Mouse (Mus musculus): ENCODE results near the gene Erg. TPM values are rescaled to one million over a fixed set of nuclear protein-coding genes. Genes with fewer than 3 reads are reported as not detected.

The Erg gene
- total RNA-seq, 2 experiments from 2014 or later, result 17.9 to 19.7 TPM

DNA sequence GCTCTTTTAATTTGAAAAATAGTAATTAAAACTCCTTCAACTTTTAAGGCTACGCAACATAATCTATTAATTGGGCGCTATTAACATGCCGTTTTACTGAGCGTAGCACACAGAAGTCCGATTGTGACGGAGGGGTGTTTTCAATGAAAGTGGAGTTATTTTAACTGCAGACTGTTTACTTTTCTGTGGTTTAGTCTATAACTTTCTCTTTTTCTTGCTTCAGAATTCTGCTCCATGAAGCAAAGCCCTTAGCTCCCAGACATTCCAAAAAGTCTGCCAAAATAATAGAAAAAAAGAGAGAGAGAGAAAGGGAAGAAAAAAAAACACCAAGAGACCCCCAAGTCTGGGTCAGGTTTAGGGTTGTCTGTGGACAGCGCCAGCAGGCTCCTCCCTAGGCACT lies 333 bp upstream of the Erg start:
- no peak for DNase-seq
- intact Hi-C loops (cut with DNase I; ENCODE audit: low total_unique reads), result no loop called here

DNA sequence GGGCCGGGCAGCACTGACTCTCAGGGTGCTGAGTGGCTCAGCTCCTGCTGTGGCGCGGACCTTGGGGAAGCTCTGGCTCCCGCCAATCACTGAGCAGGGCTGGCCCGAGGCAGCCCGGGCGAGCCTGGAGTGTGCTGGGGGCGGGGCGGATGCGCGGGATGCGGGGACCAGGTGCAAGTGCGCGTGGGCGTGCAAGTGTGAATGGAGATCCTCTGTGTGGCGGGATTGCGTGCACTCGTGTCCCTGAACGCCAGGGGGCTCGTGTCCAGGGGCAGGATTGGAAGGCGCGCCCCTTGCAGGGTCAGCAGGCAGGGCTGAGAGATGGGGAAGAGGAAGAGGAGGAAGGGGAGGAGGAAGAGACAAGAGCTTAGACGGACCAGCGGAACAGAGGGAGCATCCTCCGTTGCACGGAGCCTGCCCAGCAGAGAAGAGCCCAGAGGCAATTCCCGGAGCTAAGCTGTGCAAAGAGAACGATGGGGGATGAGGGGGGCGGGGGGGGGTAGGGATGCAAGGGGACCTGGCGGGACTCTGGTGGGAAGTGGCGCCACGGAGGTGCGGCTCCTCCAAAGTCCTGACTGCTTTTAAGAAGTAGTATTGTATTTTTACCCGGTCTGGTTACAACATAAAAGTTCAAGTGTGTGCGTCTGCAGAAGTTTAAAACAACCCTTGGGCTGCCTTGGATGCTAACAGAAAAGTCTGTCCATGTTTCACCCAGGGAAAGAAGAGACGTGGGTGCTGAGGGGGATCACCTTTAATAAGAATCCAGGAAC lies 667 bp downstream of the Erg start:
- DNase-seq, result peak; percentile 47
- intact Hi-C loops (cut with DNase I; ENCODE audit: low total_unique reads), result no loop called here

DNA sequence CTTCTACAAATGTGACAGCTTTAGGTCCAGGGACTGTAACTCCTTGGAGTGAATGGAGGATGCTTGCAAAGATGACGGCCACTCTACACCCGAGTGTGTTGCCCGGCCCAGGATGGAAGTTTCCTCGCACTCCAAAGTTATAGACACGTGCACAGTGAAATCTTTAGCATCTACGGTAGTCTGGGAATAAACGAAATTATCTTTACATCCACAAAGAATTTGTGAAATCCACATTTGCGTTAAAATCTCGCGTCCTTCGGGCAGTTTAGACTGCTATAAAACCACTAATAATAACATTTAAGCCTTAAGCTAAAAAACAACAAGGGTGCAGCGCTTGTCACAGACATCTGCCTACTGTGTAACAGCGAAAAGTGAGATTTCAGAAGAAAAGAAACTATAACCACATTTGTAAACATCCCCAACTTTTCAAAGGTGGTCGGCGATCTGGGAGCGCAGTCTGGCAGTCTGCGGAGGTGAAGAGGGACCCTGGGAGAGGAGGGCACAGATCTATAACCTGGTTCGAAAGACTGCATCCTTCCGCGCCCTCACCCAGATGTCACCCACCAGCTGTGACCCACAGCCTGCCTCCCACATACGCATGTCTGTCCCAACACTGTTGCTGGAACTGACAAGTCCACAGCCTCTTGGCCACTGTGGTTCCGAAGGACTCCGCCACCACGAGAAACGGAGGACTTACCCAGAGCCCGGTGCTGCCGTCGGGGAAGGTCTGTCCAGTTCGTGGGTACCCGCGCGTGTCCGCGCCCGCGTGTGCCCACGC lies 1.5 kb downstream of the Erg start:
- DNase-seq, result no peak
- intact Hi-C loops (cut with DNase I; ENCODE audit: low total_unique reads), result no loop called here

DNA sequence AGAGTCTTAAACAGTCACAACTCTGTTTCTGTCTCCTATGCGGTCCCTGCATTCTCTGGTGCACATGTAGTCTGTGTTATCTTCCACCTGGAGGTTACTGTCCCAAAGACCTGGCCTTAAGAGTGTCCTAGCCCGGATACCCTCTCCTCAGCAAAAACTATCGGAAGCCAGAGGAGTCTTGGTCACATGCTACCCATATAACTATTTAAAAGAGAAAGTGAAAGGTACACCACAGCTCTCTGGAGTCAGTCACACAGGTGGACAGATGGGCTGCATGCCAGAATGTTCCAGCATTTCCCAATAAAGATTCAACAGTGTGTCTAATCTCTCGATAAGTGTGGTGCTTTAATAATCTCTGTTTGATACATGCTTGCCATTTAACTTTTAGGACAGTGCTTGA lies 7.1 kb downstream of the Erg start:
- no peak for DNase-seq
- intact Hi-C loops (cut with DNase I; ENCODE audit: low total_unique reads), result no loop called here

DNA sequence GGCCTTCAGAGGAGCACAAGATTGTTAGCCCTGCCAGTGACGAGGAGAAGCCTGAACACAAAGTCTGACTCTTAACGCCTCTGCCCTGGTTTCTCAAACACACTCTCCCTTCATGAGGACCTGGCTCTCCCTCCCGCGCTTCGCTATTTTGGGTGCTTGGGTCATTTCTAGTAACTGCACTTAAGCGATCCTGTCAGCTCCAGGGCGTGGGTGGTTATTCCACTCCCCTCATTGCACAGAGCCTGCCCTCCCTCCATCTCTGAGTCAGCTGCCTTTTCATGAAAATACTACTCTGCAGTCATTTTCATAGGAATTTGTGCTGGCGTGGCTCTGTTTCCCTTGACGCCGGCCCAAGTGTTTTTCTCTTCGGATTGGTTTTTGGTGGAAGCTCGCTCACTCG lies 13.2 kb downstream of the Erg start:
- intact Hi-C loops (cut with DNase I; ENCODE audit: low total_unique reads), result no loop called here
- DNase-seq, result no peak

DNA sequence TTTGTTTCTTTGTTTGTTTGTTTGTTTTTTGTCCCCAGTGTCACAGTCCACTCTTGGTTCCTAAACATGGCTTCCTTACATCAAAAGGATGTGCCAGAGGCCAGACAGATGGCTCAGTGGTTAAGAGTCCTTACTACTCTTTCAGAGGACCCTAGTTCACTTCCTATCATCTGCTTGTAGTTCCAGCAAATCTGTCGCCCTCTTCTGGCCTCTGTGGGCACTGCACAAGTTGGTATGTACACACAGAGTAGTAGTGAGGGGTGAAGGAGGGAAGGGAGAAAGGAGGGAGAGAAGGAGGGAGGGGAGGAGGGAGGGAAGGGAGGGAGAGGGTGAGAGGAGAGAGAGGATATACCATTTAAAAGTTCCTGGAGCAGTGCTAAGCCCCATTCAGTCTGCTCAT lies 15.8 kb downstream of the Erg start:
- DNase-seq, result no peak
- intact Hi-C loops (cut with DNase I; ENCODE audit: low total_unique reads), result no loop called here

DNA sequence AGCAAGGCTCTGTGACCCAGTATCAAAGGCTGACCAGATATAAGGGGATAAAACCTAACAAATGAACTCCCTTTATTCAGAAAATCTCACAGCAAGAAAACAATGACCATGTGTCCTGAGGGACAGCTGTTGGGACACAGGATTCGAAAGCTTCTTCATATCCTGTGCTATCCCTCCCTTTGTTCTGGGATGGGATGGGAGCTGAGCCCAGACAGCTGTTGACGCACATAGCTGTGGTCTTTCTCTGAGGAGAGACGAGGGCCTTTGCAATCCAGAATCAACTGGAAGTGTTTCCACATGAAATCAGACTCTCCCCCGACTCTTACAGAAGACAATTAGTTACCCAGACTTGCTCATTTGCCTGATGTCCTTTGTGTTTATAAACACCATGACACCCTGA lies 29.6 kb downstream of the Erg start:
- intact Hi-C loops (cut with DNase I; ENCODE audit: low total_unique reads), result no loop called here
- DNase-seq, result no peak

DNA sequence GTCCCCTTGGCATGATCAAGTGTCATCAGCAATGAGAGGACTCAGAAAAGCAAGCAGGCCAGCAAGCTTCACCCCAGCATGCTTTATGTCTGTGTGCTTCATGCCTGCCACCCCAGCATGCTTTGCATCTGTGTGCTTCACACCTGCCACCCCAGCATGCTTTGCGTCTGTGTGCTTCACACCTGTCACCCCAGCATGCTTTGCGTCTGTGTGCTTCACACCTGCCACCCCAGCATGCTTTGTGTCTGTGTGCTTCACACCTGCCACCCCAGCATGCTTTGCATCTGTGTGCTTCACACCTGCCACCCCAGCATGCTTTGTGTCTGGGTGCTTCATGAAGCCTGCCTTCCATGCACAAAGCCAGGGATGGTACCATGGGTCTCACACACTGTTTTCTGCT lies 33.3 kb downstream of the Erg start:
- intact Hi-C loops (cut with DNase I; ENCODE audit: low total_unique reads), result no loop called here
- DNase-seq, result no peak

DNA sequence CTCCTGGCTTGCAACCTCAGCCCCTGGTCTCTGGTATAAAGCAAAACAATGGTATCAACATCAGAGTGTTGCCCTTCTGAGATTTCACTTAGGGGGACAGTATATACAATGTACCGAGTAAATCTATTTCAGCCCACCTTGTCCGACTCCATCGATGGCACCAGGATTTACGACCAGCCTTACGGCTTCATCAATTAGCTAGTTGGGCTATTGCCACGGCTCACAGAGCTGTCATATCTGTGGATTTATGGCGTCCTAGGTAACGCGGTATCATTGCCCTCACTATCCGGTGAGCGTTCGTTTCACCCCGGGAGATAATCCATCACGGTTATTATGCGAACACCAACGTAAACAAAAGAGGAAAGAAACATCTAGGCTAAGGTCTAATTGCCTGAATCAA lies 33.9 kb downstream of the Erg start:
- intact Hi-C loops (cut with DNase I; ENCODE audit: low total_unique reads), result no loop called here

DNA sequence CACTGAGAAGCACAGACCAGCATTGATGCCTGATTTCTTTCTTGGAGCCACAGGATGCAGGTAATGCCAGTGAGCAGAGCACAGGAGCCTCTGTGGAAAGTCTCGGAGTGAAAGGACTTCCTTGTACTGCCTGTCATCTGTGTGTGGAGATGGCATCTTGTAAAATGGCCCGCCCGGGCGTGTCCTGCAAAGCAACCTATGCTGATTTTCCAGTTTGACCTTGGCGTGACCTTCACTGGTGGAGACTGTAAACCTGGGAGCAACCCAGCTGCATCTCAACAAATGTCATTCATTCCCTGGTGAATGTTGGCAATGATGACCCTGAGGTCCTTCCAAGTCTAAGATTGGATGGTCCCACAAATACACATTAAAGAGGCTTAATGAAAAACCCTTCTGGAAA lies 35.9 kb downstream of the Erg start:
- intact Hi-C loops (cut with DNase I; ENCODE audit: low total_unique reads), result no loop called here
- no peak for DNase-seq

More for the DNA sequence above, 33.9 kb downstream of the Erg start:
- no peak for DNase-seq

DNA sequence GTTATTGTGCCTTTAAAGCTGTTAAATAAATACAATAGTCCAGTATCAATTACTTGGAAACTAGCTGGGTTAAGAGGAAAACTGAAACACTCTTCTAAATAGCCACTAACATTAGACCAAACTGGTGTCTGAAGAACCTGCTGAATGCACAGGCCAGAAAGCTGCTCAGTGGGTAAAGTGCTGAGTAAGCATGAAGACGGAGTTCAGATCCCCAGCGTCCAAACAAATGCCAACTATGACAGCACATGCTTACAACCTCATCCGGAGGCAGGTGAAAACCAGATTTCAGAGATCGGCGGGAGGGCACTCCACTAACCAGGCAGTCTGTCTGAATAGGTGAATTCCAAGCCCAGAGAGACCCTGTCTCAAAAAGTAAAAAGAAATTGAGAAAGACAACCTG lies 41.6 kb downstream of the Erg start:
- intact Hi-C loops (cut with DNase I; ENCODE audit: low total_unique reads), result no loop called here
- DNase-seq, result no peak

DNA sequence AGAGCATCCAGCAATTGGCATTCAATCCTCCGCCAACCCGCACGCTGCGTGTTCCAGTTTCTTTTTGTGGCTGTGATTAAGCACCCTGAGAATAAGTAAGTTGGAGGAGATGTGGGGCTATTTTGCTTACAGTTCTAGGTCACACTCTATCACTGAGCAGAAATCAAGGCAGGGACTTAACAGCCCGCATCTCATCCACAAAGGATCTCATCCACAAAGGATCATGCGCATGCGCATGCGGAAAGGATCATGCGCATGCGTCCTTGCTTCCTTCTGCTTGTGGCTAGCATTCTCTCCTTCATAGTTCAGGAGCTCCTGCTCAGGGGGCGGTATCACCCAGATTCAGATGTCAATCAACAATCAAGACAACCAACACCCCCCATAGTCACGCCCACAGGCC lies 42.9 kb downstream of the Erg start:
- DNase-seq, result no peak
- intact Hi-C loops (cut with DNase I; ENCODE audit: low total_unique reads), result no loop called here

DNA sequence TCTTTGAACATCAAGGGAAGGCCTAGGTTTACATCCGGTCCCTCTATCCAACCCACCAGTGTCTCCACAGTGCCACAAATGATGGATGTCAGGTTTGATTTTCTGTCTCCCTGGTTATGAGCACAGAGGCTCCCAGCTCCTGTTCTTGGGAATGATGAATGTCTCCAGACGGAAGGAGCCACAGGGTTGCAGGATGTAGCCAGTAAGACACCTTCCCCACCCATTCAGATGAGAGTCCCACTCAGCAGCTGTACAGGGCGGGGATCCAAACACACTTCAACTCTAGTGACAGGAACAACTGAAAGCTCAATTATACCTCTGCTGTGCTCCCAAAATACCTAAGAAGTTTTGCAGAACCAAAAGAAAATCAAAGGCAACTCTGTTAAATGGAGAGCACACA lies 51.2 kb downstream of the Erg start:
- intact Hi-C loops (cut with DNase I; ENCODE audit: low total_unique reads), result no loop called here
- DNase-seq, result no peak

DNA sequence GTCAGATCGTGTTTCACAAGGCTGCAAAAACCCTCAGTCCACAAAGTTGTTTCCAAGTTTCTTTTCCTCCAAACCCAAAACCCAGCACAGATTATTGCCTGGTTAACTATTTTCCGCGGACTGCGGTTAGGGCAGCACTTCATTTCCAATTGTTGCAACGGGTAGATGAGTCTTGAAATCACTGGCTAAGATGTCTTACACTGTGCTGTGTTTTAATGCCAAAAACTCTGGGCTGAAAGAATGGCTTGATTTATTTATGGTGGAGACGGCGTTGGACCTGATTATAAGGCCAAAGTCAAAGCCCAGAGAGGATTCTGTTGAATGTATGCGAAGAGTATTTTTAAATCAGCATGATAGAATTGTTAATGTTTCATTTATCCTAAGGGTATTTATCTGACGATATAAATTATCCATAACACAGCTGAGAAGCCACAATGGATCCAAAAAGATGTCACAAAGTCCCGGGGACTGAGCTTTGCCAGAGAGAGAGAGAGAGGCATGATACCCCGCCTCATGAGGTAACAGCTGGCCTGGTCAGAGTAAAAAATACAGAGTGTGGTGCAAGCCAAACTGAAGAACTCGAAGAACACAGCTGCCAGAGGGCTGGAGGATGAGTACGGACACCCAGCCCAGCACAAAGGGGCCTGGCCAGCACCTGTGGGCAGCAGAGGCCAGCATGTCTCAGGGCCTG lies 53.9 kb downstream of the Erg start:
- DNase-seq, result peak; percentile 15
- intact Hi-C loops (cut with DNase I; ENCODE audit: low total_unique reads), result no loop called here

DNA sequence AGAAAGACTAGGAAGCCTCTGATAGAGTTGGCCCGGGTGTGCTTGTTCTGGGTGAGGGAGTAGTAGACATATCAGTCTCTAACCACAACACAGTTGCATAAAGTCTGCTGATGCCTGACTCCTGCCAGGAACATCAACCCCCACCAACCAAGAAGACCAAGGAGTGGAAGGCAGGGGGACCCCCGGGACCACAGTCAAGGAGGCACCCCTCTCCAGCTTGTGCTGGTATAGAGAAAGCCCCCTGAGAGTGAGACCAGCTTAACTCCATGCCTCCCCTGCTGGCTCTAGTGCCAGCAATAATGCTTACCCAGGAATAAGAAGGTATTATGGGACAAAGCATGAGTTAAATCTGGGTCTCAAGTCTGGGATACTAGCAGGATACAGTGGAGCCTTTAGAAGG lies 58.8 kb downstream of the Erg start:
- no peak for DNase-seq
- intact Hi-C loops (cut with DNase I; ENCODE audit: low total_unique reads), result no loop called here

DNA sequence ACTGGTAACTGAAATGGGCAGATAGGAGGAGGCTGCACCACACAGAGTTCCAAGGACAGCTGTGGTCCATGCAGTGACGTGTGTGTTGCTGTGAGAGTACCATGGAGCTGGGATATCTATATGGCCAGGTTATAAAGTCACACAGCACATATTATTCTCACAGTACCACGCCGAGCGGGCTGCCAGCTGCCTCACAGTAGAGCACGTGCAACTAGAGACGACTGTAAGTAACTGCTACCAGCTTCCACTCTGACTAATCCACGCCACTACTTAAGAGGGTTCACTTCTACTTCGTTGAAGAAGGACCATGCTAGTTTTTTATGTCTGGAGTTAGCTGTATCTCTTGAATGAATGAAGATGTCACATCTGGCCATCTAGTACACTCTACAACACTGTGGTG lies 66.9 kb downstream of the Erg start:
- intact Hi-C loops (cut with DNase I; ENCODE audit: low total_unique reads), result no loop called here

DNA sequence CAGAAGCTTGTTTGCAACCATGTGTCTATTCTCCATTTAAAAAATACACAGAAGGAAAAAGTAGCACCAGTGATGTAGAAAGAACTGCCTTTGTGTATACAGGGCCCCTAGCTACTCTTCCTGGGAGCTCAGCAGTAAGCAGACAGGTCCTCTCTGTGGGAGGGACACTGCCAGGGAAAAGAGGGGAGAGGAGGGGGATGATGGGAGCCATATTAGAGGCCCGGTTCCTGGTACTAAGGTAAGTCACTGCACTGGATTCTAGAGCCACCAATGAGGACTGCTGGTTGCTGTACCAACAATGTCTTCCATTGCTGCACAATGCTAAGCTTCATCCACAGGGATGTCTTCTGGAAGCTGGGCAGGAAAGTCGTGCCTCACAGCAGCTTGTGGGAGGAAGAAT lies 80.3 kb downstream of the Erg start:
- no peak for DNase-seq
- intact Hi-C loops (cut with DNase I; ENCODE audit: low total_unique reads), result no loop called here

More for the DNA sequence above, 66.9 kb downstream of the Erg start:
- DNase-seq, result no peak

DNA sequence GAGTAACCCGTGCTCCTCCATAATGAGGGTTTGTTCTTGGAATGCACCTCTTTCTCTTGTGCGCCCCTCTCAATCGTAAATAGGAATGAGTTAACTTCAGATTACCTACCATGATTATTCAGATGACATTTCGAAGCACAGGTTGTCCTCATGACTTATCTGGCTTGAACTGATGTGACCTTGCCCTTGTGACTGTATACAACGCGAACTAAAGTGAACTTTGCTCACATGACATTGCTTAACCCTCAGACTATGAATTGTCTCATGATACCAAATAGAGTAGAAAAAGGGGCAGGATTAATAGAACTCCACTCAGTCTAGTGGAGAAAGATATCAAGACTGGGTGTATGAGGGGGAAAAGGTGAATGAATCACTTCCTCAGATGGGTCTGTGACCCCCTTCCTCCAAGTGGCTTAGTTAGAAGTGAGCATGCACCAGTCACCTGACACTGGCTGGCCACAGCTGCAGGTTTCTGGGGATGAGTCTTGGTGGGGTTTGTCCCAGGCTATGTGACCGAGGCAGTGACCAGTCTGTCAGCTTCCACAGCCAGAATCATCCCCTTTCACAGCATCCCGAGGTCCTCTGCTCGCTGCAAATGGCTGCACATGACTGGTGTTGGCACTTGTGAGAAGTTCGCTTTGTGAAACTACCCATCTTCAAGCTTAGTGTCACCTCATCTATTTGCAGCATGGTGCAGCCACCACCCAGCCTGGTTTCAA lies 89.7 kb downstream of the Erg start:
- intact Hi-C loops (cut with DNase I; ENCODE audit: low total_unique reads), result no loop called here
- no peak for DNase-seq

DNA sequence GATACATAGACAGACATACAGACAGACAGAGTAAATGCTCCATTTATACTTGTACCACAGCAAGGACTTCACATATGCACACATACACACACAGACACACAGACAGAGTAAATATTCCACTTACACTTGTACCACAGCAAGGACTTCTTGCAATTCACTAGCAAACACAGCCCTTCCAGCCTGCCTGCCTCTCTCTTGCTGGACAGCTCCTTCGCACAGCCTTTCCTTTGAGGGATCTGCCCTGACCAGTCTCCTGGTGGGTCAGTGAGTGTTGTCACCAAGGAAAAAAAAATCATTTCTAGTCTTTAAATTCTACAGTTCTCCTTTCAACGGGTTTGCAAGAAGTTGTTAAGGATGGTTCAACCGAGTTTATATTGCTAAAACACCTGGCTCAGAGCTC lies 92.3 kb downstream of the Erg start:
- intact Hi-C loops (cut with DNase I; ENCODE audit: low total_unique reads), result no loop called here
- DNase-seq, result no peak

DNA sequence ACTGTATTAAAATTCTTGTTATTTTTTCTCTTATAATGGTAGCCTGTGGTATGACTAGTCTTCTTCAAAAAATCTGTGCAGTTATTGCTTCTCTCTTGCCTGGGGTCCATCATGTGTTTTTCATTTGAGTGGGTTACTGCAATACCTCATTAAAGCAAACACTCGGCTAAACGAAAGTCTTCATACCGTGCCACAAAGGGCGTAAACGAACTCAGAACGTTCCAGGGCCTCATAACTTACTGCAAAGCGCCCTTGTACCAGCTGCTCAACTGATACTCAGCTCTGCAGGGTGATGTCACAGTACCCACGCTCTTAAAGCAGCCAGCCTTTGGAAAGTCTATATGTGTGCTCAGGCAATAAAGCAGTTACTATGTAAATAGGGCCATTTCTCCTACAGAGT lies 93.1 kb downstream of the Erg start:
- DNase-seq, result no peak
- intact Hi-C loops (cut with DNase I; ENCODE audit: low total_unique reads), result no loop called here
